Mouse (Mus musculus) heart, postnatal 25 days (tissue): ENCODE measurements around the gene Pan2. TPM values are rescaled to one million over a fixed set of nuclear protein-coding genes. Genes with fewer than 3 reads are reported as not detected.
"Not testable (repeated sequence)": the region's sequence is repeated elsewhere in the genome, so short reads cannot be mapped to it uniquely, and the experiment has no call there.

Experiments
- DNase-seq: peaks from one replicate; pipeline ENCODE4 v3.0.0; 2022; ENCODE audit warnings: low spot score
- intact Hi-C: fragments of 180-260 bp; cut with DNase I; formaldehyde crosslinking; loops from one replicate; pipeline ENCODE4 v1.15.1; 2025
- total RNA-seq, 2 experiments: library from RNA; stranded (reverse); gene quantifications; 2 replicates each; pipeline ENCODE4 v1.2.3; 2021

Gene Pan2
- total RNA-seq, 2 experiments from 2014 or later = 8.2 to 9.4 TPM

GRCm38 (mm10) chr10:128281682-128282081 is 21.5 kb upstream of the Pan2 start:
- no peak for DNase-seq
- intact Hi-C loops = loop anchor here (10.0 kb wide), 1 partner anchor 147 kb away; no protein-coding TSS in a partner anchor

GRCm38 (mm10) chr10:128282886-128283450 is 20.2 kb upstream of the Pan2 start:
- intact Hi-C loops = loop anchor here (10.0 kb wide), 1 partner anchor 148 kb away; no protein-coding TSS in a partner anchor

GRCm38 (mm10) chr10:128283604-128284579 is 19.2 kb upstream of the Pan2 start:
- no peak for DNase-seq
- intact Hi-C loops = loop anchor here (2.0 to 10.0 kb wide), 2 partner anchors 69 to 149 kb away; no protein-coding TSS in a partner anchor

More at GRCm38 (mm10) chr10:128282886-128283450, 20.2 kb upstream of the Pan2 start:
- no peak for DNase-seq

DNA sequence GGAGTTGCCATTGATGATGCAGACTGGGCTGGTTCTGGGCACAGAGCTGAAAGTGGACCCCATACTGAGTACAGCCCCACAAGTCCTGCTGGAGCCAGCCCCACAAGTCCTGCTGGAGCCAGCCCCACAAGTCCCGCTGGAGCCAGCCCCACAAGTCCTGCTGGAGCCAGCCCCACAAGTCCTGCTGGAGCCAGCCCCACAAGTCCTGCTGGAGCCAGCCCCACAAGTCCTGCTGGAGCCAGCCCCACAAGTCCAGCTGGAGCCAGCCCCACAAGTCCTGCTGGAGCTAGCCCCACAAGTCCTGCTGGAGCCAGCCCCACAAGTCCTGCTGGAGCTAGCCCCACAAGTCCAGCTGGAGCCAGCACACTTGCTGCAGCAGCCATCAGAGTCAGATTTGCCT is 12.5 kb upstream of the Pan2 start:
- DNase-seq = peak; percentile 39
- intact Hi-C loops = not testable (repeated sequence)

GRCm38 (mm10) chr10:128296370-128297090 is 6.6 kb upstream of the Pan2 start:
- no peak for DNase-seq
- intact Hi-C loops = no loop called here

DNA sequence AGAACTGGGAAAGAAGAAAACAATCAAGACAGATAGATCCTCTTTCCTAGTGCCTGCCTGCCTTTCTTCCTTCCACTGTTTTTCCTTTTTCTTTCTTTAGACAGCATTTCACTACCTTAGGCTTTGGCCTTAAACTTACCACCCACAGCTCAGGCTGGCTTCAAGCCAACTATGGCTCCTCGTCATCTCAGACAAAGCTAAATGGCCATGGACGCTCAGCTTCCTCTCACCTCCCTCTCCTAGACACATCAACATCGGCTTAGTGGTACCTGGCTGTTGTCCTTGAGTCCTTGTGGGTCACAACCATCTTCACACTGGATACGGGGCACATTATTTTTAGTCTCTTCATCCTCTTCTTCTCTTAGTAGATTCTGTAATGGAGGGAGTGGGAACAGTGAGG is 5.9 kb upstream of the Pan2 start:
- no peak for DNase-seq
- intact Hi-C loops = no loop called here

DNA sequence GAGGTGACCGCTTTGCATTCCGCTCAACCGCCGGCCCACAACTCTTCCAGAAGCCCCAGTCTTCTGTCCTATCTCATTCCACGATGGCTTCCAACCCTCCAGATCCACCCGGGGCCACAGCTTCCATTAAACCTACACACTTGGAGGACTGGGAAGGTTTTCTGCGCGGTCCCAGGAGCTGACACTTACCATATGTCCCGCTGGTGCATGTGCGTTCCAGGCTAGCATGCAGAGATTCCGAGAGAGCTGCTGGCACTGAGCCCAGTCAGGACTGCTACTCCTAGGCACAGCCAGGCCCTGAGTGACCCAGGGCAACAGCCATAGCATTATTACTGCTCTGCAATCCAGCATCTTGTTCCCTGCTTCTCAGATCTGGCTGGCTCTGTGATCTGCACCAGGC is 5.5 kb upstream of the Pan2 start:
- intact Hi-C loops = no loop called here
- DNase-seq = no peak

GRCm38 (mm10) chr10:128298243-128298642 is 4.9 kb upstream of the Pan2 start:
- no peak for DNase-seq
- intact Hi-C loops = no loop called here

GRCm38 (mm10) chr10:128298702-128299171 is 4.4 kb upstream of the Pan2 start, which contains the start of gene Il23a:
Il23a (minus strand) TSS chr10:128298752.
- intact Hi-C loops = no loop called here
- DNase-seq = no peak

DNA sequence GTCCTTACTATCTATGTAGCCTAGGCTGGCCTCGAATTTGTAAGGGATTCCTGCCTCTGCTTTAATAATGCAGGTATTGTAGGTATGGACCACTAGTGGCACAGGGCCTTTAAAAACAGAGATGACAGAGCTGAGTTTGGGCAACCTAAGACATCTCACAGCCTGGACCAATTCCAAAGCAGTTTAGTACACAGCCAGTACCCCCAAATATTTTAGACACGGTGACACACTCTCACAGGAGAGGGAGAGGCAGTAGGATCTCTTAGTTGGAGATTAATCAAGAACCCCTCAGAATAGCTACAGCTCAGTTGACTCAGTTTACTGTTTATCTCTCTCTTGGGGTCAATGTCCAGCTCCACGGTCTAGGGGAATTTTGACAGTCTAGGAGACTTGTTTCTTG is 778 bp upstream of the Pan2 start:
- intact Hi-C loops = no loop called here
- no peak for DNase-seq

DNA sequence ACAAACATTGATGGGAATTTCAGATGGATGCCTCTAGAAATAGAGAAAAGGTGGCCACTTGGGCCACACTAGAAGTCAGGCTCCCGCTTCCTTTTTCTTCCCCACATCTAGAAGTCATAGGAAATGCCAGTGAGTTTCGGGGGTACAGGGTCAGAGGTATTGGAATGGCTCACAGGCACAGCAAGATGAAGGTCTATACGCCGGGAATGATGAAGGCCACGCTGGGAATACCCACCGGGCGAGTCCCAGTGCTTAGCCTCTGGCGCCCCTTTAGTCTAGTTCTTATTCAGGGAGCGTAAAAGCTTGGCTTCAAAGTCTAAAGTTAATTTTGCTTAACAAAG is 380 bp upstream of the Pan2 start:
- intact Hi-C loops = no loop called here

GRCm38 (mm10) chr10:128309654-128310053 is 6.5 kb downstream of the Pan2 start:
- DNase-seq = no peak
- intact Hi-C loops = no loop called here

More for the DNA sequence above, 380 bp upstream of the Pan2 start:
- no peak for DNase-seq

DNA sequence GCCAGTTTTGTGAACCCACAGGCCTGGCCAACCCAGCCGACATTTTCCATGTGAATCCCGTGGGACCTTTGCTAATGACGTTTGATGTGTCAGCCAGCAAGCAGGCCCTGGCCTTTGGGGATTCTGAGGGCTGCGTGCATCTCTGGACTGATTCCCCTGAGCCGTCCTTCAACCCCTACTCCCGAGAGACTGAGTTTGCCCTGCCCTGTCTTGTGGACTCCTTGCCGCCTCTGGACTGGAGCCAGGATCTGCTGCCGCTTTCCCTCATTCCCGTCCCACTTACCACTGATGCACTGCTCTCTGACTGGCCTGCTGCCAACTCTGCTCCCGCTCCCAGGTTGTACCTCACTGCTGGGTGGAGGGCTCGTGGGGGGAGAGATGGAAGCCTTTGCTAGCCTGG is 7.0 kb downstream of the Pan2 start:
- intact Hi-C loops = no loop called here
- DNase-seq = no peak

- DNase-seq = no peak
- intact Hi-C loops = no loop called here
Measured at GRCm38 (mm10) chr10:128310902-128311301, 7.8 kb downstream of the Pan2 start.

GRCm38 (mm10) chr10:128315578-128315977 is 12.4 kb downstream of the Pan2 start:
- no peak for DNase-seq
- intact Hi-C loops = no loop called here

GRCm38 (mm10) chr10:128321641-128322040 is 18.5 kb downstream of the Pan2 start:
- intact Hi-C loops = no loop called here
- no peak for DNase-seq

GRCm38 (mm10) chr10:128322141-128323108 is 19.3 kb downstream of the Pan2 start, which contains the start of gene Cnpy2:
Cnpy2 (plus strand) TSS chr10:128322459.
- peak; percentile 74 for DNase-seq
- intact Hi-C loops = no loop called here

GRCm38 (mm10) chr10:128323516-128323915 is 20.4 kb downstream of the Pan2 start:
- intact Hi-C loops = no loop called here
- no peak for DNase-seq

GRCm38 (mm10) chr10:128326825-128327224 is 23.7 kb downstream of the Pan2 start:
- intact Hi-C loops = no loop called here
- no peak for DNase-seq
